Mouse (Mus musculus): ENCODE results near the gene Rrp7a.

- TF ChIP-seq POLR2A (IDR thresholded peaks at IDR 0.05; ENCODE audit: borderline replicate concordance, control insufficient read depth, low read depth, low read length): no peak
- TF ChIP-seq CTCF (IDR thresholded peaks at IDR 0.05; ENCODE audit: control insufficient read depth, insufficient read depth, low read length): no peak
Measured at GRCm38 (mm10) chr15:83157667-83158064, 35.1 kb upstream of the Rrp7a start.
